Mouse (Mus musculus): ENCODE measurements around the gene Prkaca. TPM values are rescaled to one million over a fixed set of nuclear protein-coding genes. Genes with fewer than 3 reads are reported as not detected.

Prkaca gene
- total and polyA plus RNA-seq, 3 experiments = 14.0 to 27.3 (median 18.5) TPM

DNA sequence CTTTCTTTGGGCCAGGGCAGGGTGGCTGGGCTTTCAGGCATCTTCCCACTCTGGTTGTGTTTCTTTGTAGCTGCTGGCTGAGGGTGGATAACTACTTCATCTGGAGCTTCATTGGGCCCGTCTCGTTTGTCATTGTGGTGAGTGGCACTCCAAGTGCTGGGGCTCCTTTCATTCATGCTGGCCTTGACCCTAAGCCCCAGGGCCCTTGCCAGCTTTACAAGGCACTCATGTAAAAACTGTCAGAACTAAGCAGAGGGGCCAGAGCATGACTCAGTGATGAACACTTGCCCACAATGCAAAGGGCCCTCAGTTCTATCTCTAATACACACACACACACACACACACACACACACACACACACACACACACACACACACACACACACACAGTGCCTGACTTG lies 37.8 kb upstream of the Prkaca start:
- TF ChIP-seq POLR2A (IDR thresholded peaks at IDR 0.05; ENCODE audit: low read depth, low read length) (no peak), JUND (conservative IDR thresholded peaks at IDR 0.05; ENCODE audit: low read depth, low read length) (no peak), RCOR1 (conservative IDR thresholded peaks at IDR 0.05; ENCODE audit: low read depth, low read length) (no peak), MAZ (IDR thresholded peaks at IDR 0.05; ENCODE audit: low read depth, low read length) (no peak), HCFC1 (IDR thresholded peaks at IDR 0.05; ENCODE audit: low read depth, low read length) (no peak), KAT2A (IDR thresholded peaks at IDR 0.05; ENCODE audit: insufficient replicate concordance, low read length) (no peak), POLR2AphosphoS2 (IDR thresholded peaks at IDR 0.05; ENCODE audit: low read depth, low read length) (no peak), USF2 (conservative IDR thresholded peaks at IDR 0.05; ENCODE audit: low read depth, low read length) (no peak), MAX (IDR thresholded peaks at IDR 0.05; ENCODE audit: low read length) (no peak), JUN (IDR thresholded peaks at IDR 0.05; ENCODE audit: insufficient read depth, low read depth, low read length) (no peak), TBP (conservative IDR thresholded peaks at IDR 0.05; ENCODE audit: low read depth, low read length) (no peak)
- no peak for DNase-seq (ENCODE audit: extremely low read depth)
- no peaks in the 10 kb centered on the region for H3K79me2 ChIP-seq (replicated peaks; ENCODE audit: control insufficient read depth, extremely low read depth, insufficient read depth, poor library complexity, severe bottlenecking)
- H3K36me3 ChIP-seq (replicated peaks in 1 of 2; ENCODE audit: control insufficient read depth in 1 of 2, insufficient read depth in 1 of 2, low read length in 1 of 2) = peaks cover 54 to 98% of the 10 kb centered on the region in 2 experiments
- dilution Hi-C loops (cut with MboI; ENCODE audit: extremely low pct_ligation_motif_present, extremely low pct_unique_long_range_greater_than_20kb, low sequenced_read_pairs) = no loop called here
- no peaks in the 10 kb centered on the region for H3K4me1 ChIP-seq (ENCODE audit: control insufficient read depth in 1 of 2, insufficient read depth in 2 of 2)
- in situ Hi-C loops (cut with MboI; ENCODE audit: low pct_ligation_motif_present, low pct_unique_long_range_greater_than_20kb, low sequenced_read_pairs) = no loop called here
- no peak overlapping the region for H3K4me3 ChIP-seq (replicated peaks in 1 of 3; ENCODE audit: low read depth in 2 of 3, low read length in 2 of 3, poor library complexity in 1 of 3)
- no peaks in the 10 kb centered on the region for H3K27me3 ChIP-seq (replicated peaks)
- H3K4me2 ChIP-seq (ENCODE audit: insufficient read depth, low read depth, poor library complexity, severe bottlenecking) = no peak overlapping the region
- no peak overlapping the region for H3K27ac ChIP-seq (ENCODE audit: insufficient read depth, low read depth)
- no peak overlapping the region for H3K9ac ChIP-seq (ENCODE audit: insufficient read depth, low read depth)
- H3K9me3 ChIP-seq (replicated peaks; ENCODE audit: low read length) = no peaks in the 10 kb centered on the region

DNA sequence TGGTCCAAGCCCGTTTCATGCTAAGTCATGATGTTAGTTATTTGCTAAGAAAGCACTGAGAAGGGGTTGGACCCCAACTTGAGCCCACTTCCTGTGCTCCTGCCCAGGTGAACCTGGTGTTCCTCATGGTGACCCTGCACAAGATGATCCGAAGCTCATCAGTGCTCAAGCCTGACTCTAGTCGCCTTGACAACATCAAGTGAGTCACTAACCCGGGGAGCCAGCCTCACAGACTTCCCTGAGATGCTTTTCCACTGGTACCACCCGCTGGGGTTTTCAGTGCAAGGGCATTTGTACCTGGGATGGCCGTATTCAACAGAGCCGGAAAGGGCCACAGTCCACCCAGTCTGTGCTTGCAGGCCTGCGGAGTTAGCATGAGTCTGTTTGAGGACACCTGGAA lies 37.4 kb upstream of the Prkaca start:
- Histone ChIP-seq H3K4me1 (ENCODE audit: control insufficient read depth in 1 of 2, insufficient read depth in 2 of 2) (no peaks in the 10 kb centered on the region), H3K9me3 (replicated peaks; ENCODE audit: low read length) (no peaks in the 10 kb centered on the region), H3K4me2 (ENCODE audit: insufficient read depth, low read depth, poor library complexity, severe bottlenecking) (no peak overlapping the region), H3K36me3 (replicated peaks in 1 of 2; ENCODE audit: control insufficient read depth in 1 of 2, insufficient read depth in 1 of 2, low read length in 1 of 2) (peaks cover 54 to 98% of the 10 kb centered on the region in 2 experiments), H3K27me3 (replicated peaks) (no peaks in the 10 kb centered on the region), H3K27ac (ENCODE audit: insufficient read depth, low read depth) (no peak overlapping the region), H3K9ac (ENCODE audit: insufficient read depth, low read depth) (no peak overlapping the region), H3K4me3 (replicated peaks in 1 of 3; ENCODE audit: low read depth in 2 of 3, low read length in 2 of 3, poor library complexity in 1 of 3) (no peak overlapping the region), H3K79me2 (replicated peaks; ENCODE audit: control insufficient read depth, extremely low read depth, insufficient read depth, poor library complexity, severe bottlenecking) (no peaks in the 10 kb centered on the region)
- dilution Hi-C loops (cut with MboI; ENCODE audit: extremely low pct_ligation_motif_present, extremely low pct_unique_long_range_greater_than_20kb, low sequenced_read_pairs) = no loop called here
- TF ChIP-seq POLR2AphosphoS2 (IDR thresholded peaks at IDR 0.05; ENCODE audit: low read depth, low read length) (no peak), BHLHE40 (IDR thresholded peaks at IDR 0.05; ENCODE audit: low read depth, low read length) (no peak), ZKSCAN1 (IDR thresholded peaks at IDR 0.05; ENCODE audit: borderline replicate concordance, low read depth, low read length) (no peak), MAZ (IDR thresholded peaks at IDR 0.05; ENCODE audit: low read depth, low read length) (no peak)
- in situ Hi-C loops (cut with MboI; ENCODE audit: low pct_ligation_motif_present, low pct_unique_long_range_greater_than_20kb, low sequenced_read_pairs) = no loop called here
- DNase-seq (ENCODE audit: extremely low read depth) = no peak

DNA sequence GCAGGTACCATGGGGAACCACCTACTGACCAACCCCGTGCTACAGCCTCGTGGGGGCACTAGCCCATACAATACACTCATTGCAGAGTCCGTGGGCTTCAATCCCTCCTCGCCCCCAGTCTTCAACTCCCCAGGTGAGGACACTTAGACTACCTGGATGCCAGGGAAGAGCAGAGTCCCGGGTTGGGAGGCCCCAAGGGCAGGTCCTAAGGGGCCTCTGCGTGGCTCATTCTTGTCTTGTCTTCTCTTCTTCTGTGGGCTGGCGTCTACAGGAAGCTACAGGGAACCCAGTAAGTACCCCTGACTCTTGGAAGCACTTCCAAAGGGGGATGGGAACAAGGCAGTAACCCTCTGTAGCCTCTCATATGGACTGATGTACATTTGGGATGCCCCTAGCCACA lies 35.1 kb upstream of the Prkaca start:
- peaks cover 40 to 82% of the 10 kb centered on the region in 2 experiments for H3K36me3 ChIP-seq (replicated peaks in 1 of 2; ENCODE audit: control insufficient read depth in 1 of 2, insufficient read depth in 1 of 2, low read length in 1 of 2)
- H3K9ac ChIP-seq (ENCODE audit: insufficient read depth, low read depth) = no peak overlapping the region
- H3K4me1 ChIP-seq (ENCODE audit: control insufficient read depth in 1 of 2, insufficient read depth in 2 of 2) = no peaks in the 10 kb centered on the region
- in situ Hi-C loops (cut with MboI; ENCODE audit: low pct_ligation_motif_present, low pct_unique_long_range_greater_than_20kb, low sequenced_read_pairs) (no loop called here), dilution Hi-C loops (cut with MboI; ENCODE audit: extremely low pct_ligation_motif_present, extremely low pct_unique_long_range_greater_than_20kb, low sequenced_read_pairs) (no loop called here)
- H3K79me2 ChIP-seq (replicated peaks; ENCODE audit: control insufficient read depth, extremely low read depth, insufficient read depth, poor library complexity, severe bottlenecking) = no peaks in the 10 kb centered on the region
- no peak for TF ChIP-seq MXI1 (IDR thresholded peaks at IDR 0.05; ENCODE audit: low read depth, low read length)
- TF ChIP-seq POLR2AphosphoS2 (IDR thresholded peaks at IDR 0.05; ENCODE audit: low read depth, low read length) = no peak
- no peak for TF ChIP-seq BHLHE40 (IDR thresholded peaks at IDR 0.05; ENCODE audit: low read depth, low read length)
- no peak for TF ChIP-seq MAZ (IDR thresholded peaks at IDR 0.05; ENCODE audit: low read depth, low read length)
- no peak for TF ChIP-seq CTCF (conservative IDR thresholded peaks at IDR 0.05 in 1 of 2, IDR thresholded peaks at IDR 0.05 in 1 of 2; ENCODE audit: low read depth in 2 of 2, low read length in 2 of 2)
- TF ChIP-seq HCFC1 (IDR thresholded peaks at IDR 0.05; ENCODE audit: low read depth, low read length) = no peak
- TF ChIP-seq MAFK (IDR thresholded peaks at IDR 0.05; ENCODE audit: insufficient replicate concordance, low read length) = no peak
- TF ChIP-seq ZNF384 (IDR thresholded peaks at IDR 0.05; ENCODE audit: low read depth, low read length) = no peak
- TF ChIP-seq SIN3A (IDR thresholded peaks at IDR 0.05; ENCODE audit: low read length) = no peak
- TF ChIP-seq JUN (IDR thresholded peaks at IDR 0.05; ENCODE audit: insufficient read depth, low read depth, low read length) = no peak
- no peak for TF ChIP-seq EP300 (IDR thresholded peaks at IDR 0.05; ENCODE audit: low read length)
- no peak for TF ChIP-seq E2F4 (IDR thresholded peaks at IDR 0.05; ENCODE audit: insufficient replicate concordance, low read depth, low read length)
- no peak for TF ChIP-seq TBP (conservative IDR thresholded peaks at IDR 0.05; ENCODE audit: low read depth, low read length)
- no peak for TF ChIP-seq ZMIZ1 (IDR thresholded peaks at IDR 0.05; ENCODE audit: low read depth, low read length)
- no peak for TF ChIP-seq RAD21 (IDR thresholded peaks at IDR 0.05; ENCODE audit: low read depth, low read length)
- TF ChIP-seq NELFE (IDR thresholded peaks at IDR 0.05; ENCODE audit: low read depth, low read length) = no peak
- TF ChIP-seq CHD2 (IDR thresholded peaks at IDR 0.05; ENCODE audit: low read length) = no peak
- no peak for TF ChIP-seq ELF1 (IDR thresholded peaks at IDR 0.05; ENCODE audit: low read depth, low read length)
- TF ChIP-seq UBTF (IDR thresholded peaks at IDR 0.05; ENCODE audit: low read depth, low read length) = no peak
- TF ChIP-seq MYC (IDR thresholded peaks at IDR 0.05; ENCODE audit: low read depth, low read length) = no peak
- H3K27ac ChIP-seq (ENCODE audit: insufficient read depth, low read depth) = no peak overlapping the region
- H3K4me2 ChIP-seq (ENCODE audit: insufficient read depth, low read depth, poor library complexity, severe bottlenecking) = no peak overlapping the region
- no peak for DNase-seq (ENCODE audit: extremely low read depth)
- H3K4me3 ChIP-seq (replicated peaks in 1 of 3; ENCODE audit: low read depth in 2 of 3, low read length in 2 of 3, poor library complexity in 1 of 3) = no peak overlapping the region
- no peaks in the 10 kb centered on the region for H3K9me3 ChIP-seq (replicated peaks; ENCODE audit: low read length)
- no peaks in the 10 kb centered on the region for H3K27me3 ChIP-seq (replicated peaks)
